Mouse (Mus musculus): ENCODE results near the gene Mapk14. TPM values are rescaled to one million over a fixed set of nuclear protein-coding genes. Genes with fewer than 3 reads are reported as not detected.
A peak's percentile ranks its signal among the peaks of the same experiment; 100 is the strongest.
"Not testable (repeated sequence)": the region's sequence is repeated elsewhere in the genome, so short reads cannot be mapped to it uniquely, and the experiment has no call there.

Gene Mapk14
- total RNA-seq, 2 experiments from 2014 or later = 87.4 to 93.2 TPM

DNA sequence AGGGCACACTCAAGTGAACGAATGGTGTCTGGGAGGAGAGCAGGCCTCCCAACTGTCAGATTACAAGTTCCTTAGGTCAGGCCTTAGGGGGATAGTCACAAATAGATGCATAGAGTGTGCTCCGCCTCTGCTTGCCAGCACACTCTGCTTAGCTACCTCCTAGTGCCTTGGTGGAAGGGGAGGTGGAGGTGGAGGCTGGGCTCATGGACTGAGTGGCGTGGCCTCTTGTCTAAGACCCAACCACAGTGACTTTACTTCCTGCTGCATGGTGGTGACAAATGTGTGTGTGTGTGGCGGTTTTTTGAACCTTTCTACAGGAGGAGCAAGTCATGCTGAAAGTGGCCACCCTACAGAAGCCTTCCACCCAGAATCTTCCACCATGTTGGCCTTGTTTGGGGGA lies 45.4 kb downstream of the Mapk14 start:
- no peak for DNase-seq (ENCODE audit: low spot score)

DNA sequence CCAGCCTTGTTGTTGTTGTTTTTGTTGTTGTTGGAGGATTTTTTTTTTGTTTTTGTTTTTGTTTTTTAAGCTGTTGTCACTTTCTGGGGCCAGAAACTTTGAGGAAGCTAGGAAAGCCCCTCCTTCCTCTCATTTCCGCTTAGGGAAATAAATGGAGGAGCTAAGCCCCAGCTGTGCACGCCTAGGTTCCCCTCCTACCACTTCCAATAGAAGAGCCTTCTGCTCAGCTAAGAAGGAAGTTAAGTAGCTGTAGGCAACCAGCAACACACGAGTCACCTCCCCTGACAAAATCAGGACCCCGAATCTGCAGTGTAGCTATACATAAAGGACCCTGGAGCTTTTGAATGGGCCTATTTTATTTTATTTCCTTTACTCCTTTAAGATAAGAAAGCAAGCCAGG lies 46.8 kb downstream of the Mapk14 start:
- no peak for DNase-seq (ENCODE audit: low spot score)

DNA sequence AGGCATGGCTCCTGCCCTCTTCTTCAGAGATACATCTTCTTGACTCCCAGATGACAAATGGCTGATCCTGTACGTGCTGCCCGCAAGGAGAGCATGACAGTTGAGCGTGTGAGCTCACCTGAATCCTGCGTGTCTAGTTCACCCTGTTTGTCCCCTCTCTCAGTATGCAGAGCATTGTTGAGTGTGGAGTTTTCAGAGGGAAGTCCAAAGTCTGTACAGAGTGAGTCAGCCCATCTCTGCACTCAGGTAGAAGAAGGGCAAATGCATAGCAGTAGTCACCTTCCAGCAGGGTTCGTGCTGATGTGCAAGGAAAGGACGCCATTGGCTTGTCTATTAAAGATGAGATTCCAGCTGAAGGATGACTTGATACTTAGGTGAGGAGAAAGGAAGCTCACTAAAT lies 48.1 kb downstream of the Mapk14 start:
- no peak for DNase-seq (ENCODE audit: low spot score)

GRCm38 (mm10) chr17:28743145-28743866 lies 52.2 kb downstream of the Mapk14 start:
- peak; percentile 74 for DNase-seq (ENCODE audit: low spot score)

GRCm38 (mm10) chr17:28743916-28744315 lies 52.8 kb downstream of the Mapk14 start:
- no peak for DNase-seq (ENCODE audit: low spot score)

DNA sequence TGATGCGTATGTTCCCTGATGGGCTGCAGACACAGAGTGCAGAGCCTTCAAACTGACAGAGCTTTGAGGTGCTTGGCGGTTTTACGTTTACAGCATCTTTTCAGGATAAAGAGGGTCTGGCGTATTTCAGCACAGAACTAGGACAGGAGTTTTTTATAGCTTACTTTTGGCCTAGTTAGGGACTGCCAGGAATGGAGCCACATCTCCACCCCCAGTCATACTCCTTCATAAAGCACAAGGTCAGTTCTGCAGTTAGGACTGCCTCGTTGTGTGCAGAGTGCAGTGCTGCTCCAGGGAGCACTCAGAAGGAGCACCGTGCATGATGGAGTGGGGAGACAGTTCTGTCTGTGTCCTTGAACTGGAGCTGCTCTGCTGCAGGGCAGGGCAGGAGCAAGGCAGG lies 54.6 kb downstream of the Mapk14 start:
- DNase-seq (ENCODE audit: low spot score) = peak; percentile 24

- DNase-seq (ENCODE audit: low spot score) = no peak
Observed at GRCm38 (mm10) chr17:28748001-28748400, 56.9 kb downstream of the Mapk14 start.

GRCm38 (mm10) chr17:28750580-28750979 lies 59.5 kb downstream of the Mapk14 start:
- peak; percentile 26 for DNase-seq (ENCODE audit: low spot score)

DNA sequence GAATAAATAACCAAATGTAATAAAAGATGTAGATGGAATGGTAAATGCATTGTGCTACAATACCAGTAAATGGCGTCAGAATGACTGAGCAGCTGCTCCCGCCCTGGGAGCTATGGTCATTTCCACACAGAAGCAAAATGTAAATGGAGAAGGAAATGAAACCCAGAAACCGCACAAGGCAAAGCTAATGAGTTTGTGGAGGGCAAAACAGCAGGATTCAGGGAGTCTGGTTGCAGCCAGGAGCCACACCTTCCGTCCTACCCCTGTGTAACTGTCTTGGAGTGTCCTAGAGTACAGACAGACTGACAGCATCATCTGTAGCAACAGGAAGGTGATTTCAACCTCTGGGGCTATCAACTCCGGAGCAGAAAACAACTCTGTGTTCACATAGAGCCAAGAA lies 65.3 kb downstream of the Mapk14 start:
- DNase-seq (ENCODE audit: low spot score) = no peak

GRCm38 (mm10) chr17:28757470-28757869 lies 66.3 kb downstream of the Mapk14 start:
- DNase-seq (ENCODE audit: low spot score) = no peak

GRCm38 (mm10) chr17:28760736-28761312 lies 69.7 kb downstream of the Mapk14 start:
- no peak for DNase-seq (ENCODE audit: low spot score)

DNA sequence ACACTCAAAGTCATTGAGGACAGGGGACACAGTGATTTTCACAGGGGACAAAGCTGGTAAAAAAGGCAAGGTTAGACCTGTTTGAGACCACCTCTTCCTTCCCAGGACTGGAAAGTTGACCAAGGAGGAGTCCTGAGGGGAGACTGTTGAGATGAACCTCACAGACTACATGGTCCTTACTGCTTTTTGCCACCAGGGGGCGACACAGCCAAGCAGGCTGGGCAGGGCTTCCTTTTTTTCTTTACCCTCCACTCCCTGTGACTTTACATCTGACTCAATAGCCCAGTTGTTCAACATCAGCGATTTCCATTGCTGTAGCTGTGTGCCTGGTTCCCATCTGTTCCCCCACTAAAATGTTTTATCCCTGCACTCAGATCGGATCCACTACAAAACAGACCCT lies 70.7 kb downstream of the Mapk14 start:
- DNase-seq (ENCODE audit: low spot score) = peak; percentile 83

GRCm38 (mm10) chr17:28766203-28766602 lies 75.1 kb downstream of the Mapk14 start:
- no peak for DNase-seq (ENCODE audit: low spot score)

GRCm38 (mm10) chr17:28766781-28767515 lies 75.8 kb downstream of the Mapk14 start:
- DNase-seq (ENCODE audit: low spot score) = no peak

GRCm38 (mm10) chr17:28769121-28769874 lies 78.2 kb downstream of the Mapk14 start, which contains the start of gene Mapk13:
Gene Mapk13, plus strand, starts transcription at chr17:28769297.
- DNase-seq (ENCODE audit: low spot score) = no peak

GRCm38 (mm10) chr17:28769875-28770421 lies 78.8 kb downstream of the Mapk14 start:
- no peak for DNase-seq (ENCODE audit: low spot score)

- no peak for DNase-seq (ENCODE audit: low spot score)
Observed at GRCm38 (mm10) chr17:28771289-28771688, 80.2 kb downstream of the Mapk14 start.

DNA sequence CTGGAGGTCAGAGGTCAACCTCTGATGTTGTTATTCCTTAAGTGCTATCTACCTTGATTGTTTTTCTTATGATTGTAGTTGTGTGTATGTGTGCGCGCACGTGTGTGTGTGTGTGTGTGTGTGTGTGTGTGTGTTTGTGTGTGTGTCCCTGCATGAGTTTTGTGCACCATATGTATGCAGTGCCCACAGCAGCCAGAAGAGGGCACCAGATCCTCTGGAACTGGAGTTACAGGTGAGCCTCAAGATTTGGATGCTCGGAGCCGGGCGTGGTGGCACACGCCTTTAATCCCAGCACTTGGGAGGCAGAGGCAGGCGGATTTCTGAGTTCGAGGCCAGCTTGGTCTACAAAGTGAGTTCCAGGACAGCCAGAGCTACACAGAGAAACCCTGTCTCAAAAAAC lies 83.2 kb downstream of the Mapk14 start:
- DNase-seq (ENCODE audit: low spot score) = not testable (repeated sequence)

DNA sequence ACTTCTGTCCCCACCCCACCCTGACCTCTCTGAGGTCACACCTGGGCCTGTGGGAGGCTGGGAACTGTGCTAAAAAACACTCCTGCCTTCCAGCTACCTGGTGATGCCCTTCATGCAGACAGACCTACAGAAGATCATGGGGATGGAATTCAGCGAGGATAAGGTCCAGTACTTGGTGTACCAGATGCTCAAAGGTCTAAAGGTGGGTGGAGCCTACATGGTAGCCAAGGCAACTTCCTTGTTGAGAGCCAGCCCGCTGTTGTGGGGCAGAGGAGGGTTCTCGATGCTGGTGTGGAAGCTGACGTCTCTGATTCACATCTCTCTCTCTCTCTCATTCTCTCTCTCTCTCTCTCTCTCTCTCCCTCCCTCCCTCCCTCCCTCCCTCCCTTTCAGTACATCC lies 84.0 kb downstream of the Mapk14 start:
- DNase-seq (ENCODE audit: low spot score) = no peak

- no peak for DNase-seq (ENCODE audit: low spot score)
Observed at GRCm38 (mm10) chr17:28776817-28777216, 85.7 kb downstream of the Mapk14 start.

GRCm38 (mm10) chr17:28777231-28778005 lies 86.3 kb downstream of the Mapk14 start:
- peak; percentile 81 for DNase-seq (ENCODE audit: low spot score)

Data from gastrocnemius, adult 18-20 months (tissue).